Mouse (Mus musculus) ES-E14 (cell line): ENCODE data around the gene Syt10. TPM values are rescaled to one million over a fixed set of nuclear protein-coding genes. Genes with fewer than 3 reads are reported as not detected.

Source experiments
- DNase-seq: peaks from one replicate; pipeline ENCODE4 v3.0.0-alpha.2; 2013; ENCODE audit warnings: low read depth, low spot score
- H3K27ac ChIP-seq: 2 replicates; pipeline ENCODE4 v1.5.1; 2012; ENCODE audit warnings: low read depth, mild to moderate bottlenecking, low read length, moderate library complexity, mixed read lengths; ENCODE audit not compliant: poor library complexity, insufficient read depth, severe bottlenecking
- H3K36me3 ChIP-seq: 2 replicates; pipeline ENCODE4 v1.6.1; 2012; ENCODE audit warnings: mild to moderate bottlenecking, low read length, moderate library complexity, mixed read lengths; ENCODE audit not compliant: control insufficient read depth, poor library complexity, insufficient read depth, severe bottlenecking
- H3K4me1 ChIP-seq, 2 experiments: fragments of 150-350 bp in 1 of 2; sonication (generic) in 1 of 2; 2 replicates each; pipeline ENCODE4 v1.6.1; 2012; ENCODE audit warnings: low read length in 2 of 2, mild to moderate bottlenecking in 1 of 2, mixed read lengths in 1 of 2; ENCODE audit not compliant: control insufficient read depth in 2 of 2, insufficient read depth in 2 of 2, poor library complexity in 1 of 2
- H3K4me3 ChIP-seq, 2 experiments: fragments of 150-350 bp in 1 of 2; sonication (generic) in 1 of 2; 2 replicates each; pipeline ENCODE4 v1.5.1; 2012; ENCODE audit warnings: low read length in 2 of 2, low read depth in 1 of 2, mild to moderate bottlenecking in 1 of 2, mixed read lengths in 1 of 2; ENCODE audit not compliant: insufficient read depth in 1 of 2, poor library complexity in 1 of 2, severe bottlenecking in 1 of 2
- H3K9ac ChIP-seq: 2 replicates; pipeline ENCODE4 v1.6.1; 2012; ENCODE audit warnings: low read depth, mild to moderate bottlenecking, low read length, mixed read lengths; ENCODE audit not compliant: poor library complexity, insufficient read depth, severe bottlenecking
- H3K9me3 ChIP-seq: fragments of 150-350 bp; sonication (generic); 2 replicates; pipeline ENCODE4 v1.6.1; 2012; ENCODE audit warnings: low read depth, mild to moderate bottlenecking, low read length; ENCODE audit not compliant: control insufficient read depth, insufficient read depth
- CHD2 ChIP-seq: IDR thresholded peaks from 2 replicates; pipeline ENCODE4 v1.6.1; 2014; ENCODE audit warnings: mild to moderate bottlenecking, low read depth, low read length, inconsistent platforms
- HCFC1 ChIP-seq: IDR thresholded peaks from 2 replicates; pipeline ENCODE4 v1.6.1; 2012; ENCODE audit warnings: low read length, inconsistent platforms, borderline replicate concordance; ENCODE audit not compliant: insufficient read depth
- MAFK ChIP-seq: IDR thresholded peaks from 2 replicates; pipeline ENCODE4 v1.6.1; 2014; ENCODE audit warnings: mild to moderate bottlenecking, low read depth, low read length, inconsistent platforms; ENCODE audit not compliant: insufficient read depth
- ZC3H11A ChIP-seq: IDR thresholded peaks from 2 replicates; pipeline ENCODE4 v1.6.1; 2012; ENCODE audit warnings: low read depth, mild to moderate bottlenecking, inconsistent platforms, low read length, borderline replicate concordance
- ZNF384 ChIP-seq: IDR thresholded peaks from 2 replicates; pipeline ENCODE4 v1.6.1; 2012; ENCODE audit warnings: low read depth, low read length, inconsistent platforms
- in situ Hi-C, 2 experiments: fragments of 600-800 bp; cut with MboI; formaldehyde crosslinking; loops; one replicate each; pipeline ENCODE4 v1.15.1; 2025; ENCODE audit warnings: low sequenced_read_pairs in 2 of 2, inconsistent platforms in 1 of 2; ENCODE audit not compliant: unreplicated experiment in 2 of 2
- total RNA-seq: library from RNA; depleted of rRNA; stranded (reverse); fragments of 300-350 nt; gene quantifications from 2 replicates; pipeline ENCODE4 v1.2.3, GENCODE M21; 2012; rRNA removed

Syt10 gene
- total RNA-seq, result not detected in 2 replicates

- Histone ChIP-seq H3K27ac (no peak within 1 kb of the TSS), H3K4me3 (peak within 1 kb of the TSS; percentile 76 to 83), H3K4me1 (no peaks in the 10 kb centered on the region; a peak in 1 of 4 replicates), H3K9me3 (no peaks in the 10 kb centered on the region), H3K9ac (peak within 1 kb of the TSS; percentile 45; the same call in 1 of the 2 replicates), H3K36me3 (no peaks in the 10 kb centered on the region)
- TF ChIP-seq ZC3H11A (no peak), ZNF384 (no peak), MAFK (no peak), HCFC1 (no peak), CHD2 (no peak)
- DNase-seq, result peak; percentile 29
- in situ Hi-C loops, result no loop called here
Measured at GRCm38 (mm10) chr15:89841364-89842017, at the start of gene Syt10. Syt10 (minus strand) TSS chr15:89841860.

- Histone ChIP-seq H3K27ac (no peak overlapping the region), H3K36me3 (no peaks in the 10 kb centered on the region), H3K4me3 (no peak overlapping the region), H3K9me3 (no peaks in the 10 kb centered on the region), H3K9ac (no peak overlapping the region), H3K4me1 (no peaks in the 10 kb centered on the region)
- no peak for TF ChIP-seq ZNF384
- TF ChIP-seq ZC3H11A, result no peak
- no peak for TF ChIP-seq CHD2
- no peak for TF ChIP-seq MAFK
- no peak for TF ChIP-seq HCFC1
- no peak for DNase-seq
- in situ Hi-C loops, result no loop called here
Measured at GRCm38 (mm10) chr15:89883799-89884198, 42.1 kb upstream of the Syt10 start.

GRCm38 (mm10) chr15:89878981-89879380 lies 37.3 kb upstream of the Syt10 start:
- H3K4me1 ChIP-seq, result no peaks in the 10 kb centered on the region
- H3K4me3 ChIP-seq, result no peak overlapping the region
- H3K36me3 ChIP-seq, result no peaks in the 10 kb centered on the region
- no peak overlapping the region for H3K9ac ChIP-seq
- H3K9me3 ChIP-seq, result no peaks in the 10 kb centered on the region
- no peak for TF ChIP-seq HCFC1
- no peak for TF ChIP-seq ZNF384
- no peak for TF ChIP-seq CHD2
- TF ChIP-seq ZC3H11A, result no peak
- no peak for TF ChIP-seq MAFK
- DNase-seq, result no peak
- H3K27ac ChIP-seq, result no peak overlapping the region
- in situ Hi-C loops, result no loop called here

GRCm38 (mm10) chr15:89816098-89816497 lies 25.6 kb downstream of the Syt10 start:
- no peak overlapping the region for H3K4me3 ChIP-seq
- in situ Hi-C loops, result no loop called here
- TF ChIP-seq HCFC1, result no peak
- no peak overlapping the region for H3K27ac ChIP-seq
- H3K9ac ChIP-seq, result no peak overlapping the region
- no peaks in the 10 kb centered on the region for H3K36me3 ChIP-seq
- no peaks in the 10 kb centered on the region for H3K9me3 ChIP-seq
- no peaks in the 10 kb centered on the region for H3K4me1 ChIP-seq
- no peak for DNase-seq

GRCm38 (mm10) chr15:89804478-89804877 lies 37.2 kb downstream of the Syt10 start:
- H3K36me3 ChIP-seq, result no peaks in the 10 kb centered on the region
- H3K4me3 ChIP-seq, result no peak overlapping the region
- H3K27ac ChIP-seq, result no peak overlapping the region
- in situ Hi-C loops, result no loop called here
- no peaks in the 10 kb centered on the region for H3K9me3 ChIP-seq
- no peak for DNase-seq
- no peak overlapping the region for H3K9ac ChIP-seq
- no peaks in the 10 kb centered on the region for H3K4me1 ChIP-seq
- TF ChIP-seq HCFC1 (no peak), ZC3H11A (no peak), CHD2 (no peak), ZNF384 (no peak), MAFK (no peak)
